Mouse (Mus musculus): ENCODE measurements around the gene Zswim4. TPM values are rescaled to one million over a fixed set of nuclear protein-coding genes. Genes with fewer than 3 reads are reported as not detected.

Zswim4 gene
- total RNA-seq, 2 experiments from 2014 or later = 36.4 to 56.0 TPM

DNA sequence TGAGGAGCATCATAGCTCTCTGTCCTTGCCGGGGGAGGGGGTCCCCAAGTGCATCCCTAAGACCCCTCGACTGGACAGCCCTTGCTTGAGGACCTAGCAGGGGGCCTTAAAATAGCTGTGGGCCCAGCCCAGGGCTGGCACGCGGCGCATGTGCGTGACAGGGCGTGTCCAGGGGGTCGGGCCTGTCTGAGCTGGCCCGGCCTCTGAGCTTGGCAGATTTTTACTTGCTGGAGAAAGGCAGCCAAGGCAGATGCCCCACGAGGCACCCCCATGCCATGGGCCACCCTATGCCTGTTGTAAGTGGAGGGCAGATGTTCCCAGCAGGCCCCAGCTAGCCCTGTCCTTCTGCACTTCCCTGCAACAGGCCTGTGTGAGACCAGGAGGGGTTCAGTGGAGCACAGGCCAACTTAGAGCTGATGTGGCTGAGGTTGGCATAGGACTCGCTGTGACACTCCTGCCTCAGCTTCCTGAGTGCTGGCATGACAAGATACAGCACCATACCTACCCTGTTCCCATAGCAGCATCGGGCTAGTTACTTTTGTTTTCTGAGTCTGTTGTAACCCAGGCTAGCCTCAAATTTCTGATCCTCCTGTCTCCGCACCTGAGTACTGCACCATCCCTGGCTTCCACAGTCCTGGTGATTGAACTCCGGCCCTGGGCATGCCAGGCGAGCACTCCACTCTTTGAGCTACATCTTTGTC lies 35.2 kb downstream of the Zswim4 start:
- peak; percentile 87 to 88 for DNase-seq (ENCODE audit: low spot score in 2 of 2)

DNA sequence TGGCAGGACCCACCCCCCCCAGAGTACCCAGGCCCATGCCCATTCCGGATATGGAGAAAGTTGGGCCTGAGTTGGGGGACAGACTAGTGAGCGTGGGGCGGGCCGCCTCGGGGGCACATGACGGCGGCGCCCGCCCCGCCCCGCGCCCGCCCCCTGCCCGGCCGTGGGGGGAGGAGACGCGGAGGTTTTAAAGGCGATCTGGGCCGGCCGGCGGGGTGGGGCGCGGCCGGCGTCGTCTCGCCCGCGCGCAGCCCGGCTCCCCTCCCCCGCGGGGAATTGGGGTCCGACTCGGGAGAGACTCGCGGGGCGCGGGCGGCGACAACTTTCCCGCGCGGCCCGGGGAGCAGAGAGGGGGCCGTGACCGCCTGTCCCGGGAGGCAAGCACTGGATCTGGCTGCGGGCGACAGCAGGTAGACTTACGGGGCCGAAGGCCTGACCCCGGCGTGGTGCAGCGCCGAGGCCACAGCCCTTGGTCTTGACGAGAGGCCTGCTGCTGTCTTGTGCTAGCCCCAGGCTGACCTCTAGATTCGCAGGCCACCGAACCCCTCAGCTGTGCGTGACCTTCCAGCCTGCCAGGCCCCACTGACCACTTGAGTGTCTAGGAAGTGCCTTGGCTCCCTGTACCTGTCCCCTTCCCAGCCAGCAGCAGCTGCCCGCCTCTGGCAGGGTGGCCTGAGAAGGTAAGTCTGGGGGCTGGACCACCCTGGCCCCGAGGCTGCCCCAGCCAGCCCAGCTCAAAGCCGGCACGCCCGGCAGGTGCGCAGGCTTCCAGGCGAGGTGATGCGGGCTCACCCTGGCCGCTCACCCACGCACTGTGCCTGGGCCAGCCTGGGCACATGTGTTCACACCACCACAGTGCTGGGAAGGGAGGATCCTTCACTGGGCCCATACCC lies 36.0 kb downstream of the Zswim4 start:
- DNase-seq (ENCODE audit: low spot score in 2 of 2) = peak; percentile 91 to 93

DNA sequence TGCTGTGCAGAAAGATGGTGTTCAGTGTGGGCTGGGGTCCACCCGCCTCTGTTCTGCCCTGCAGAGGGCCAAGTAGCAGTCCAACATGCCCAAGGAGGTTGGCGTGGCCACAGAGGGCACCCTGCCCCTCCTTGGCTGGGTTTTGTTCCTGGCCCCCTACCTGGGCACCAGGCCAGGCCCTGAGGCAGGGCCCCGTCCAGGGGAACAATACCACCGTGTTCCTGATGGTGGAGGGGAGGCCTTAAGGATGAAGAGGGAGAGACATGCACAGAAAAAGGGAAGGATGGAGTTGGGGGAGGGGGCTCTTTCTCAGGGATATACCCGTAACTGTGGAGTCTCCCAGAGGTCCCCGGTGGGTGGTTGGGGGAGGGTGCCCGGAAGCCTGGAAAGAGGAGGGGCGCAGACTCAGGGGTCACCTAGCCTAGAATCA lies 36.7 kb downstream of the Zswim4 start:
- DNase-seq (ENCODE audit: low spot score in 2 of 2) = no peak

DNA sequence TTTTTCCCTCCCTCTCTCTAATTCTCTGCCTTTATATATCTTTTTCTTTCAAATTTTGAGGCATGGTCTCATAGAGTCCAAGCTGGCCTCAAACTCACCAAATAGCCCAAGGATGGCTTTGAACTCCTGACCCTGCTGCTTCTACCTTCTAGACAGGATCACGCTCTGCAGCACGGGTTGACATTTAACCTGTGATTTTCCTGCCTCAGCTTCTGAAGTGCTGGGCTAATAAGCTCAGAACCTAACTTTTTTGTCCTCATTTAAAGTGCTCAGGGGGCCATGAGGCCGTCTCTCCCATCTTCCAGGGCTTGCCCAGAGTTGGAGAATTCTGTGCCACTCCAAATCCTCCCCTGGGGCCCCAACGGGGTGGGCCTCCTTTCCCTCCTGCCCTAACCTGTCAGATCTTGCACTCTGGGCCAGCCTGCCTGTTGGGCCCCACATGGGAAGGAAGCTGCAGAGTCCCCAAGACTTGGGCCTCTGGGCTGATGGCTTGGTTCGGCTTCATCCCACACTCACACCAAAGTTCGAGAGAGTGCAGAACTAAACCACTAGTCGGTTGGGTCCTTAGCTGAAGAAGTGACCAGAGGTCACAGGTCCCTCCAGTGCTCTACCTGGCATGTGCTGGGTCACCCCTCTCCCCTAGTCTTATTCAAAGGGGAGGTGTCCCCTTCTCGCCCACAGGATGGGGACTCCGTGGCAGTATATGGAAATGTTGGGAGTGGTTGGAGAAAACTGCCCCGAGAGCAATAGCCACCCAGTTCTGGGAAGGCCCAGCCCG lies 37.3 kb downstream of the Zswim4 start:
- no peak for DNase-seq (ENCODE audit: low spot score in 2 of 2)

DNA sequence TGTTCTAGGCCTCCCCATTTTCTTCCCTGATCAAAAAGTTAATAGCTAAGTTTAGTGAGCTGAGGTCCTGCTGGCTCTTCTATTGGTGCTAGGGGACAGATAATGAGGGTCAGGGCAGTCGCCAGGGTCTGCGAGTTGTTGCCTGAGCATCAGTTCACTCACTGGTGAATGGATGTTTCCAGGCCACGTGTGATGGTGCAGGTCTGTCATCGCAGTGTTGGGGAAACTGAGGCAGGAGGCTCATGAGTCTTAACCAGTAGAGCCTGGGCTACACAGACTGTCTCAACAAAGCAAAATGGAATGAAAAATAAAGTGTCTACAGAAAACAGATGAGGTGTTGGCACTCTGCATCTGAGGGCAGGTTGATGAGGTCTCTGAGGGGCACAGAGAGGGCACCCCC lies 38.0 kb downstream of the Zswim4 start:
- no peak for DNase-seq (ENCODE audit: low spot score in 2 of 2)

DNA sequence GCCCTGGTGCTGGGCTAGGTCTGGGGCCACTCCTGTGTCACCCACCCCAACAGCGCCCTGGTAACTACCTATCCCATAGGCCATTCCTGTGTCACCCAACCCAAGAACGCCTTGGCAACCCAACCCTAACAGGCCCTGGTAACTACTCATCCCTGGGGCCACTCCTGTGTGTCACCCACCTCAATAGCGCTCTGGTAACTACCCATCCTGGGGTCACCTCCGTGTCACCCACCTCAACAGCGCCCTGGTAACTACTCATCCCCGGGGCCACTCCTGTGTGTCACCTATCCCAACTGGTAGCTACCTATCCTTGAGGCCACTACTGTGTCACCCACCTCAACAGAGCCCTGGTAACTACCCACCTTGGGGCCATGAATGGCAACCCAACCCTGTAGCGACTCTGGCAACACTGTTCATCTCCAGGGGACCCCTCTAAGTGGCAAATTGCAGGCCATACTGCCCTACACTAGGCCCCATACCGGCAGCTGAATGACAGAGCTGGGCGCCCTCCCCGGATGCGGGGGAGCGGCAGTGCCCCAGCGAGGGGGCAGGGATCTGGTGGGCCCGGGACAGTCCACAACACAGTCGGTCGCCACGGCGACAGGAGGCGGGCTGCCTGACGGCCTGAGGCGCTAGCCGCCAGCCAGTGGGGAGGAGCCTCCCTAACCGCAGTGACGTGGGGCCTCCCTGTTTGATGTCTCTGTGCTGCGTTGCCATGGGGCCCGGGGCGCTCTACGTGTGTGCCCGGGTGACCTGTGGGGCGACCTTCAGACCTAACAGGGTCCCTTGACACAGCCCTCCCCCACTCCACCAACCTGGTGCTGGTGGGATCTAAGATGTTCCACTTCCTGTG lies 38.7 kb downstream of the Zswim4 start:
- peak; percentile 81 to 84 for DNase-seq (ENCODE audit: low spot score in 2 of 2)

DNA sequence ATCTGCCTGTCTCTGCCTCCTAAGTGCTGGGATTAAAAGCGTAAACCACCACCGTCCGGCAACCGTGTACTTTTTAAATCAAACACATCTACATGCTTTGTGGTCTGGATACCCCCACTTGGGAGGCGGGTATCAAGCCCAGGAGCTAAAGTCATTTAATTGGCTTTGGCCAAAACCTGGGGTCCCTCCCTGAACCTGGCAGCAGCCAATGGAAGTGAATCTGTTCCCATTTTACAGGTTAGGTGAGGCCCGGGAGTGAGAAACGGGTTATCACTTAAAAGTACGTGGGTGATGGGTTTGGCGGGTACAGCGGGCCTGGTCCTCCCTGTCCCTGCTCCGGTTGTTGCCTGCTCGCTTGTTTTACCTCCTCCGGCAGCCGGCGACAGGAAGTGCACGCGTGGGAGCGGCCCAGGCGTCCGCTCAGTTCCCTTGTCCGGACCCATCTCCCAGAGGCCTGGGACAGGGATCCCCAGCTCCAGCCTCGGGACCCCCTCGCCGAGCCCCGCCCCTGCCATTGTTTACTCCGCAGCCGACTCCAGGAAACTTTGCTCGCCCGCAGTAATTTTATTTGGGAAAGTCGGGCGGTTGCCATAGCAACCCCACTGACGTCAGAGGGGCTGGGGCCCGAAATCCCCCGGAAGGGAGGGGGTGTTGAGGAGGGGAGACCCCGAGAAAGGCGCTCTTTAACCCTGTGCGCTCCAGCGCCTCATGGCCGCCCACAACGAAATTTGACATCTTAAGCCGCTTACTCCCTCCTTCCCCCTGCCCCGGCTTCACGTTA lies 39.5 kb downstream of the Zswim4 start:
- peak; percentile 81 to 82 for DNase-seq (ENCODE audit: low spot score in 2 of 2)

DNA sequence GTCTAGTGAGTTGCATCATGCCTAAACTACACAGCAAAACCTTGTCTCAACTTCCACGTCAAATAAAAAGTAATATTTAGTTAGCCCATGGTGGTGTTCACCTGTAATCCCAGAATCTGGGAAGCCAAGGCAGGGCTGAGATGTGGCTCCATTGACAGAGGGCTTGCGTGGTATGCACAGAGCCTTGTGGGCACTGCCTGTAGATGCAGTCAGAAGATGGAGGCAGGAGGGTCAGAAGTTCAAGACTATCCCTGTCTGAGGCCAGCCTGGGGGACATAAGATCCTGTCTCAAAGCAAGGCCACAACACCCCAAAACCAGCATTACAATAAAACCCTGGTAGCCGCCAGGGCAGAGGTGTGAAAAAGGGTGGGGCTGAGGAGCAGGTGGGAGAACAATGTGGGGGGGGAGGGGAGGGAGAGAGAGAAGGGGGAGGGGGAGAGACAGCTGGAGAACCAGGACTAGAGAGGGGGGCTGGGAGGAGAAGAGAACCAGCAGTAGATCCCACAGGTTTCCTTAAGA lies 42.6 kb downstream of the Zswim4 start:
- no peak for DNase-seq (ENCODE audit: low spot score in 2 of 2)

DNA sequence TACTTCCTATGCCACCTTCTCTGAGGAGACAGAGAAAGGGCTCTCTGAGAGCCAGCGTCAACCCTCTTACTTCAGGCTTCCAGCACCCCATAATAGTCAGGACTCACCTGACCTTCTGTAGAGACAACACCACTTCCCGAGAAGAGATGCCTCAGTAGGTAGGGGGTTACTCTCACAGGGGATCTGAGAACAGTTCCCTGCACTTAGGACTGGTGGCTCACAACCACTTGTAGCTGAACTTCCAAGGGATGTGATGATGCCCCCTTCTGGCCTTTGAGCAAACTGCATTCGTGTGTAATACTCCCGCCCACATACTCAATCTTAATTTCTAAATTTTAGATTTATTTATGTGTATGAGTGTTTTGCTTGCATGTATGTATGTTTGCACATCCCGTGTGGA lies 43.3 kb downstream of the Zswim4 start:
- DNase-seq (ENCODE audit: low spot score in 2 of 2) = no peak

DNA sequence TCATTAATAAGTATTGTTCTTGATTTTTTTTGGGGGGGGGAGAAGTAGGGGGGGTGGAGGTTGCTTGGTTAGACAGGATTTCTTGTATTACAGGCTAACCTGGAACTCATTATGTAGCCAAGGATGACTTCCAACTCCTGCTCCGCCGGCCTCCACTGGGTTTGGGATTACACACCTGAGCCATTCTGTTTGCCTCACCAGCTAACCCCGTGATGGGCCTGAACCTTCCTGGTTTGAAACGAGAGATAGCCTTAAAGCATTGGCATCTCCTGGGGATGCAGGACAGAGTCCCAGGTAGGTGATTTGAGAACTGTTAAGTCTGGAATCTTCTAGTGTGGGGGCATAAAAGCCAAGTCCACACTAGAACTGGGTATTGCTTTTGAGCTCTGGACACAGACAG lies 43.7 kb downstream of the Zswim4 start:
- no peak for DNase-seq (ENCODE audit: low spot score in 2 of 2)

DNA sequence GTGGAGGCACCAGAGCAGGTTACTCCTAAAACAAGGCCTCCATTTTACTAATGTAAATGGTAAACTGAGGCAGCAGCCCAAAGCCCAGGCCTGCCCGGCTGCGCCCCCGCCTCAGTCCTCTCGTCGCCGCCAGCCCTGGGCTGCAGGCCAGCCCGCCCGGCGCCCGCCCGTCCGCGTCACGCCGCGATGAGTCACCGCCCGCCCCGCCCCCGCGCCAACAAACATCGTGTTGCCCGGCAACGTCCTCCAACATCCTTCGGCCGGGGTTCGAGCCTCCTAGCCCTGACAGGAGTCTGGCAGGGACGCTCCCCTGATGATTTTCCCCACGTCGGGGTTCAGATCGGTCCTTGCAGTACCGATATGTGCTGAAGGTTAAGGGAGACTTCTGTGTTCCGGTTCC lies 44.3 kb downstream of the Zswim4 start:
- peak; percentile 91 to 92 for DNase-seq (ENCODE audit: low spot score in 2 of 2)

DNA sequence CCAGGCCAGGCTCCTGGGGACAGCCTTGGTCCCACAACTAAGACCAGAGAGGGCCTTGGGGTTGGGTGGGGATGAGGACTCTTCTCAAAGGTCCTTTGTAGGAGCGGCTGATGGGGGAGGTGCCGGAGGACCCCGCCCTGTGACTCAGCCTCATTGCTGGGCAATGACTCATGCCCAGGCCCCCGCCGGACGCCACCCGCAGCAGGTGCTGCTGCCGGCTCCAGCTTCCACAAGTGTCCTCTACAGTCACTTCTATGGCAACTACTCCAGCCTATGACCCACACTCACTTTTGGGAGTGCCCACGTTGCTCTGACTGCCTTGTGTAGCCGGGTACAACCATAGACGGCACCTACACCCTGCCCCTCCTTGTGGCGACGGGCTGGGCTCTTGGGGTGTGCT lies 44.8 kb downstream of the Zswim4 start:
- peak; percentile 72 to 77 for DNase-seq (ENCODE audit: low spot score in 2 of 2)

DNA sequence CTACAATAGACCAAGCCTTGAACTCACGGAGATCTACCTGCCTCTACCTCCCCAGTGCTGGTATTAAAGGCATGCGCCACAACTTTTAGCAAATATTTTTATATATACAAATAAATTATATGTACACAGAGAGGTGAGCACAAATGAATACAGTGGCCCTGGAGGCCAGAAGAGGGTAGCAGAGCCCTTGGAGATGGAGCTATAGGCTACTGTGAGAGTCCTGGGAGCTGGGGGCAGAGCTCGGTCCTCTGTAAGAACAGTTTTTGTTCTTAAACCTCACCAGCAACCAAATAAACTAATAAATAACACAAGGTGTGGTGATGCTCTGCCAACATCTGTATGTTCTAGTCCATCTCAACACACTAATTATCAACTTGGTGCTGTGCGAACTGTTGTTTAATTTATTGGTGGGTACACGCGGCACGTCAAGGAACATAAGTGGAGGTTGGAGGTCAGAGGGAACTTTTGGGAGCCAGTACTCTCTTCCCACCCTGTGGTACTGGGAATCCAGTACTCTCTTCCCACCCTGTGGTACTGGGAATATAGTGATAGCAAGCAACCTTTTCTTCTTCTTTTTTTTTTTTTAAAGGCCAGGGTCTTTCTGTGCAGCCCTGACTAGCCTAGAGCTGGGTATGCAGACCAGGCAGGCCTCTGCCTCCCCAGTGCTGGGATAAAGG lies 46.5 kb downstream of the Zswim4 start:
- DNase-seq (ENCODE audit: low spot score in 2 of 2) = no peak

DNA sequence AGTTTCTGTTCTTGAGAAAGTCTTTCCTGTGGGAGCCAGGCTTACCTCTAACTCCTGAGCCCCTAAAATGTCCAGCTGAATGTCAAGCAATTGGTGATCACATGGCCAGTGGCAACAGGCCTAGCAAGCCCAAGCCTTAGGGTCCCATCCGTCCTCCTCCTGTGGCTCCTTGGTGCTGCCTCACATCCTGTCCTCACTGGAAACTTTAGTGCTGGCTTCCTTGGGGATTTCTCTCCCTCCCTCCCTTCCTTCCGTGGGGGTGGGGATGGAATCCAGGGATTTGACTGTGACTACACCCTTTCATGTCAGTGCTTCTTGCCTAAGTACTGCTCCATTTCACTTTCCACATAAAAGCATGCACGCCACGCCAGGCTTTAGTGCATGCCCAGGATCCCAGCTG lies 47.3 kb downstream of the Zswim4 start:
- DNase-seq (ENCODE audit: low spot score in 2 of 2) = no peak

DNA sequence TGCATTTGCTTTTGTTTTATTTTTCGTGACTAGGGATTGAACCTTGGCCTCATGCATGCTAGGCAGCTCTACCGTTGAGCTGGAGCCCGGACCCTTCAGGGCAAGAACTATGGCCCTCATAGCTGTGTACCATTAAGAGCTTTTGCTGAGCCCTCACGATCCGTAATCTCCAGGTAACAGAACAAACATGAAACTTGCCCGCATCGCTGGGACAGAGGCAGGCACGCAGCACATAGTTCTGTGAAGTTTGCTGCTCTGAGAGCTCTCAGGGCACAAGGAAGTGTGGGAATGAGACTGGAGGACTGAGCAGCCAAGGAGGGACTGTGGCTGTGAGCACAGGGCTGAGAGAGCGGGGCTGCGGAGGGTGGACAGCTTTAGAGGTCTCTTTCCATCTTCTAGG lies 48.2 kb downstream of the Zswim4 start:
- no peak for DNase-seq (ENCODE audit: low spot score in 2 of 2)

DNA sequence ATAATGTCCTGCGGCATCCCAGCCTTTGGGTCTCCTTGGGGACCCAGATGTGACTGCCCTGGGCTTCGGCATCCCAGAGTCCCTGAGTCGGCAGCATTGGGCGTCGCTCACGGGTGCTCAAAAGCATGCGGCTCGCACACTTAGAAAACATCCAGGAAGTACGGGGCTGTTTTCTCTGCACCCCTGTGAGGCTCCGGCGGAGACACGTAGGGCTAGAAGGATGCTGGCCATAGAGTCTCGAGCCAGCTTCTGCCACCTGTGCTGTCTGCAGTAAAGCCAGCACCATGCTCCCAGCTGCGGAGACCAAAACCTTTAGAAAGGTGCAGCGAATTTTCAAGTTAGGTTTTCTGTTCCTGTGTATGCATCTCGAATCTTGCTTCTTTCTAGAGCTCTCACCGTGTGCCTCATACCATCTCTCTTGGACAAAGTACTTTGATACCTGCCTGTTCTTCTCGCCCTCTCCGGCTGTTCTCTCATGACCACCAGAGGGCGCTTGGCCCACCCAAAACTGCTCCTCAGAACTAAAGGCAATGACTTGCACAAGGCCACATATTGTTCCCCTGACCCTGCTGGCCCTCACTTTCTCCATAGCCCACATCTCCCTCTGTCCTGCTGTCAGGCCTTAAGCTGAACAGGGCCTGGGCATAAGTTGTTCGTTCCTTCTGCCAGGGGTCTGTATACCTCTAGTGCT lies 49.6 kb downstream of the Zswim4 start:
- peak; percentile 58 to 70 for DNase-seq (ENCODE audit: low spot score in 2 of 2)

DNA sequence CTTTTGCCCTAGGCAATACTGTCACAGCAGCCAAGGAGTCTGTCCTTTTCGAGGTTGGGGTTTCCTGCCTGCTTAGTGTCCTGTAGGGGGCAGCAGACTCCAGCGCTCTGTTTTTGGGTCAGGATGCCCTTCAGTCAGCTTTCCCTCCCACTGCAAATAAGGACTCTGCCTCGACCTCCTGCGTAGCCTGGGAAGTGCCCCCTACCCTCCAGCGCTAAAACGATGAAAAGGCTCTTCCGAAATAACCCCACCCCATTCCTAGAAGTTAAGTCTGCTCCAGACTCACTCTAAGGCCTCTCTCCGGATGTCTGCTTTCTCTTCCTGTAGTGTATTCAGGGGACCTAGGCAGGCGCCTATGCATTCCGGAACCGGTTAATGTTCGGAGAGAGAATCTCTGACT lies 50.3 kb downstream of the Zswim4 start:
- DNase-seq (ENCODE audit: low spot score in 2 of 2) = peak; percentile 70 to 72

DNA sequence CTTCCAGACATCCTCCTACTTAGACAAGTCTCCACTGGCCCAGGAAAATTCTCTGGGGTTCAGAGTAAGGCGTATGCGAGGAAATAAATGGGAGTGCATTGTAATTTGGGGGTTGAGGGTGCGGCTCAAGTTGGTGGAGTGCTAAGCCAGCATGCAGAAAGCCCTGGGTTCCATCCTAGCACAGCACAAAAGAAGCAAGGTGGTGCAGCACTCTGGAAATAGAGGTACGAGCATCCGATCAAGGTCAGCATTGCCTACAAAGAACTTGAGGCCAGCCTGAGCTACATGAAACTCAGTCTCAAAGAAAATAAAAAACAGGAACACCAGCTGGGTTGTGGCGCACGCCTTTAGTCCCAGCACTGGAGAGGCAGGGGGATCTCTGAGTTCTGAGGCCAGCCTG lies 51.7 kb downstream of the Zswim4 start, which contains the start of gene Nanos3:
Gene Nanos3 (minus strand): TSS at position 101 of the 400 bp plus-strand sequence.
- DNase-seq (ENCODE audit: low spot score in 2 of 2) = no peak

All from adrenal gland, adult 18-20 months (tissue).